Mouse (Mus musculus) naive thymus-derived CD4-positive, alpha-beta T cell, adult 2 months (primary cell): Measurements from ENCODE around the gene Spg20.
A peak's percentile ranks its signal among the peaks of the same experiment; 100 is the strongest.

Source experiments
- DNase-seq: peaks from one replicate; pipeline ENCODE4 v3.0.0-alpha.2; 2011; ENCODE audit warnings: low read depth

Spg20 gene

GRCm38 (mm10) chr3:55098014-55098413 lies 13.9 kb upstream of the Spg20 start:
- DNase-seq, result no peak

GRCm38 (mm10) chr3:55098990-55099389 lies 12.9 kb upstream of the Spg20 start:
- no peak for DNase-seq

- DNase-seq, result no peak
Observed at GRCm38 (mm10) chr3:55101092-55101491, 10.8 kb upstream of the Spg20 start.

- DNase-seq, result no peak
Observed at GRCm38 (mm10) chr3:55105372-55106023, 6.4 kb upstream of the Spg20 start.

GRCm38 (mm10) chr3:55106051-55106450 lies 5.9 kb upstream of the Spg20 start:
- DNase-seq, result no peak

GRCm38 (mm10) chr3:55109097-55109496 lies 2.8 kb upstream of the Spg20 start:
- no peak for DNase-seq

GRCm38 (mm10) chr3:55112710-55113415 lies 955 bp downstream of the Spg20 start:
- peak; percentile 34 for DNase-seq

- no peak for DNase-seq
Observed at GRCm38 (mm10) chr3:55114313-55115065, 2.6 kb downstream of the Spg20 start.

GRCm38 (mm10) chr3:55115071-55115470 lies 3.2 kb downstream of the Spg20 start:
- DNase-seq, result no peak

GRCm38 (mm10) chr3:55115989-55116388 lies 4.1 kb downstream of the Spg20 start:
- no peak for DNase-seq

GRCm38 (mm10) chr3:55119275-55119898 lies 7.5 kb downstream of the Spg20 start:
- no peak for DNase-seq

- DNase-seq, result no peak
Observed at GRCm38 (mm10) chr3:55122336-55122870, 10.5 kb downstream of the Spg20 start.

GRCm38 (mm10) chr3:55123064-55123463 lies 11.2 kb downstream of the Spg20 start:
- no peak for DNase-seq

GRCm38 (mm10) chr3:55129181-55129692 lies 17.3 kb downstream of the Spg20 start:
- DNase-seq, result no peak

- DNase-seq, result no peak
Observed at GRCm38 (mm10) chr3:55131576-55132233, 19.8 kb downstream of the Spg20 start.

GRCm38 (mm10) chr3:55137039-55137438 lies 25.1 kb downstream of the Spg20 start, which contains the start of gene Ccdc169:
TSS of gene Ccdc169 (plus strand) at chr3:55137339.
- DNase-seq, result no peak

GRCm38 (mm10) chr3:55139837-55140236 lies 27.9 kb downstream of the Spg20 start:
- DNase-seq, result no peak

- DNase-seq, result no peak
Observed at GRCm38 (mm10) chr3:55141401-55141800, 29.5 kb downstream of the Spg20 start.

GRCm38 (mm10) chr3:55144916-55145315 lies 33.0 kb downstream of the Spg20 start:
- no peak for DNase-seq

GRCm38 (mm10) chr3:55146441-55146840 lies 34.5 kb downstream of the Spg20 start:
- no peak for DNase-seq

GRCm38 (mm10) chr3:55147156-55147555 lies 35.2 kb downstream of the Spg20 start:
- no peak for DNase-seq
